Mouse (Mus musculus) right cerebral cortex, postnatal 10 days (tissue): ENCODE data around the gene Alk.

Experiments used
- DNase-seq, 2 experiments: peaks; one replicate each; pipeline ENCODE4 v3.0.0; 2021; ENCODE audit warnings: low spot score in 2 of 2

Alk gene

GRCm38 (mm10) chr17:72265171-72266022 is 339.0 kb downstream of the Alk start:
- peak; percentile 53 to 65 for DNase-seq

GRCm38 (mm10) chr17:72253411-72253810 is 351.0 kb downstream of the Alk start:
- no peak for DNase-seq

GRCm38 (mm10) chr17:72251554-72251953 is 352.9 kb downstream of the Alk start:
- no peak for DNase-seq

GRCm38 (mm10) chr17:72250482-72251405 is 353.7 kb downstream of the Alk start:
- DNase-seq, result peak; percentile 23 to 32

GRCm38 (mm10) chr17:72242036-72242435 is 362.4 kb downstream of the Alk start:
- peak in 1 of 2 experiments; percentile 26 for DNase-seq

GRCm38 (mm10) chr17:72237315-72237714 is 367.1 kb downstream of the Alk start:
- DNase-seq, result peak; percentile 58 to 70

- DNase-seq, result no peak
Measured at GRCm38 (mm10) chr17:72230891-72231290, 373.5 kb downstream of the Alk start.

GRCm38 (mm10) chr17:72218816-72219215 is 385.6 kb downstream of the Alk start:
- DNase-seq, result no peak

GRCm38 (mm10) chr17:72197576-72197975 is 406.9 kb downstream of the Alk start:
- peak in 1 of 2 experiments; percentile 30 for DNase-seq

- peak; percentile 33 to 47 for DNase-seq
Measured at GRCm38 (mm10) chr17:72194976-72195650, 409.3 kb downstream of the Alk start.

- no peak for DNase-seq
Measured at GRCm38 (mm10) chr17:72190536-72190935, 413.9 kb downstream of the Alk start.

- no peak for DNase-seq
Measured at GRCm38 (mm10) chr17:72187026-72187425, 417.4 kb downstream of the Alk start.

GRCm38 (mm10) chr17:72182414-72182813 is 422.0 kb downstream of the Alk start:
- DNase-seq, result no peak

GRCm38 (mm10) chr17:72180200-72180599 is 424.2 kb downstream of the Alk start:
- DNase-seq, result no peak

GRCm38 (mm10) chr17:72179722-72180140 is 424.7 kb downstream of the Alk start:
- DNase-seq, result no peak

- peak; percentile 45 to 60 for DNase-seq
Measured at GRCm38 (mm10) chr17:72173778-72174177, 430.6 kb downstream of the Alk start.

- DNase-seq, result no peak
Measured at GRCm38 (mm10) chr17:72168152-72168551, 436.3 kb downstream of the Alk start.

- DNase-seq, result no peak
Measured at GRCm38 (mm10) chr17:72158857-72159385, 445.5 kb downstream of the Alk start.

- no peak for DNase-seq
Measured at GRCm38 (mm10) chr17:72157830-72158629, 446.4 kb downstream of the Alk start.

- DNase-seq, result no peak
Measured at GRCm38 (mm10) chr17:72153038-72153437, 451.4 kb downstream of the Alk start.
